Mouse (Mus musculus): ENCODE data around the gene Atf6. TPM values are rescaled to one million over a fixed set of nuclear protein-coding genes. Genes with fewer than 3 reads are reported as not detected.

The Atf6 gene
- polyA plus RNA-seq, 1 experiment from 2014 or later: 9.8 TPM

- Histone ChIP-seq H3K27ac (ENCODE audit: low read length) (no peak overlapping the region), H3K9ac (ENCODE audit: low read length) (no peak overlapping the region), H3K27me3 (ENCODE audit: control insufficient read depth, insufficient read depth, low read length) (no peaks in the 10 kb centered on the region), H3K4me3 (replicated peaks; ENCODE audit: low read length) (no peak overlapping the region), H3K36me3 (ENCODE audit: control insufficient read depth, insufficient read depth, low read length) (no peaks in the 10 kb centered on the region), H3K4me1 (ENCODE audit: control insufficient read depth, insufficient read depth, low read length) (no peaks in the 10 kb centered on the region), H3K4me2 (ENCODE audit: low read depth, low read length) (no peak overlapping the region), H3K9me3 (replicated peaks; ENCODE audit: control insufficient read depth, low read length) (no peaks in the 10 kb centered on the region)
- 83% methylated on average over 9 of the region's 9 CpGs for WGBS
- ATAC-seq (ENCODE audit: insufficient read depth, low FRiP score): no peak
These were observed 32.8 kb downstream of the Atf6 start for GRCm38 (mm10) chr1:170834756-170835155.

GRCm38 (mm10) chr1:170829781-170830180 lies 37.8 kb downstream of the Atf6 start:
- no peak overlapping the region for H3K9ac ChIP-seq (ENCODE audit: low read length)
- H3K4me1 ChIP-seq (ENCODE audit: control insufficient read depth, insufficient read depth, low read length): no peaks in the 10 kb centered on the region
- no peak for ATAC-seq (ENCODE audit: insufficient read depth, low FRiP score)
- H3K4me2 ChIP-seq (ENCODE audit: low read depth, low read length): no peak overlapping the region
- H3K27me3 ChIP-seq (ENCODE audit: control insufficient read depth, insufficient read depth, low read length): no peaks in the 10 kb centered on the region
- no peak overlapping the region for H3K27ac ChIP-seq (ENCODE audit: low read length)
- no peaks in the 10 kb centered on the region for H3K36me3 ChIP-seq (ENCODE audit: control insufficient read depth, insufficient read depth, low read length)
- WGBS: 82% methylated on average over 1 of the region's 1 CpGs
- H3K9me3 ChIP-seq (replicated peaks; ENCODE audit: control insufficient read depth, low read length): no peaks in the 10 kb centered on the region
- no peak overlapping the region for H3K4me3 ChIP-seq (replicated peaks; ENCODE audit: low read length)

DNA sequence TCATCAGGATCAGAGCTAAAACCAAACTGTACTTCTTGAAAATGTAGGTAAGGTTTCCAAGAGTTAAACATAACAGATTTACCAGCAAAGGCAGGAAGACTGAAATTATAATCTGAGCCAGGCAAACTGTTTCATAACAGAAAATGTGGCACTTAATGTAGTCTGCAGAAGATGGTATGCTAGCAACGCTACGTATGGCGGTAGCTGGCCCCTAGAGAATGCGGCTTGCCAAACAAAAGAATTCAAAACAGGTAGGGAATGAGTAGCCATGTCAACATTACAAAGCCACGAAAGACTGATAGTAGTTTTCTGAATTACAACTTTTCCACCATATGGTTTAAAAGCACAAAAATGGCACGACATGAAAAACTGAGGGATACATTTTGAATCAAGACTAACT lies 38.2 kb downstream of the Atf6 start:
- Histone ChIP-seq H3K4me1 (ENCODE audit: control insufficient read depth, insufficient read depth, low read length) (no peaks in the 10 kb centered on the region), H3K27me3 (ENCODE audit: control insufficient read depth, insufficient read depth, low read length) (no peaks in the 10 kb centered on the region), H3K27ac (ENCODE audit: low read length) (no peak overlapping the region), H3K4me2 (ENCODE audit: low read depth, low read length) (no peak overlapping the region), H3K36me3 (ENCODE audit: control insufficient read depth, insufficient read depth, low read length) (no peaks in the 10 kb centered on the region), H3K9me3 (replicated peaks; ENCODE audit: control insufficient read depth, low read length) (no peaks in the 10 kb centered on the region), H3K9ac (ENCODE audit: low read length) (no peak overlapping the region), H3K4me3 (replicated peaks; ENCODE audit: low read length) (no peak overlapping the region)
- 80% methylated on average over 6 of the region's 6 CpGs for WGBS
- ATAC-seq (ENCODE audit: insufficient read depth, low FRiP score): no peak

DNA sequence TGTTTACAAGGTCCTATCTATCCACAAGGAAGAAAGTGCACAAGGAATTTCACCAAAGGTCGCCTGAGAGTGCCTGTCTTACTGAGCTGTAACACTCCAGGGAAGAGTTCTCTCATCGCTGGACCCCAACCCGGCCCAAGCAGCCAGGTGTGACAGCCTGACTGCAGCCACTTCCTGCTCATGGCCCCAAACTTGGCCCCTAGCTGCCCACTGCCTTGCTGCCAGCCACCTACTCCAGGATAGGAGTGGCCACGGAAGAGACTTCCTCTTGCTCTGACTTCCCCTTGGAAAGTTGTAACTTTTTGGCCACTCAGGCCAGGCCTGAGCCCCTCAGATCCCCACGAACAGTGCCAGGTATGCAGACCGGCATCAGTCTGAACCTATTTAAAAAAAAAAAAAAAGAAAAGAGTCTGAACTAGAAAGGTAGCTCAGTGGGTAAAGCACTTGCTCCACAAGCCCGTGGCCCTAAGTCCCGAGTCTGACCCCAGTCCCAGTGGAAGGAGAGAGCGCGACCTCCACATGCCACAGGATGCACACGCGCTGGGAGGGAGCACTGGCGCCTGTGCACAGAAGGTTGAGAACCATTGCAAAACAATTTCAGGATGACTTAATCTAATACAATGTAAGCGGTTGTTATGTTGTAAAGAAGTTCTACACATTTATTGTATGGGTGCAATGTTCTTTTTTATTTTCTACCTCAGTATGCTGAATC lies 47.3 kb downstream of the Atf6 start:
- Histone ChIP-seq H3K27ac (ENCODE audit: low read length) (no peak overlapping the region), H3K4me2 (ENCODE audit: low read depth, low read length) (no peak overlapping the region), H3K36me3 (ENCODE audit: control insufficient read depth, insufficient read depth, low read length) (no peaks in the 10 kb centered on the region), H3K4me1 (ENCODE audit: control insufficient read depth, insufficient read depth, low read length) (no peaks in the 10 kb centered on the region), H3K4me3 (replicated peaks; ENCODE audit: low read length) (no peak overlapping the region), H3K27me3 (ENCODE audit: control insufficient read depth, insufficient read depth, low read length) (no peaks in the 10 kb centered on the region), H3K9me3 (replicated peaks; ENCODE audit: control insufficient read depth, low read length) (no peaks in the 10 kb centered on the region), H3K9ac (ENCODE audit: low read length) (no peak overlapping the region)
- no peak for ATAC-seq (ENCODE audit: insufficient read depth, low FRiP score)
- WGBS: 83% methylated on average over 14 of the region's 14 CpGs

DNA sequence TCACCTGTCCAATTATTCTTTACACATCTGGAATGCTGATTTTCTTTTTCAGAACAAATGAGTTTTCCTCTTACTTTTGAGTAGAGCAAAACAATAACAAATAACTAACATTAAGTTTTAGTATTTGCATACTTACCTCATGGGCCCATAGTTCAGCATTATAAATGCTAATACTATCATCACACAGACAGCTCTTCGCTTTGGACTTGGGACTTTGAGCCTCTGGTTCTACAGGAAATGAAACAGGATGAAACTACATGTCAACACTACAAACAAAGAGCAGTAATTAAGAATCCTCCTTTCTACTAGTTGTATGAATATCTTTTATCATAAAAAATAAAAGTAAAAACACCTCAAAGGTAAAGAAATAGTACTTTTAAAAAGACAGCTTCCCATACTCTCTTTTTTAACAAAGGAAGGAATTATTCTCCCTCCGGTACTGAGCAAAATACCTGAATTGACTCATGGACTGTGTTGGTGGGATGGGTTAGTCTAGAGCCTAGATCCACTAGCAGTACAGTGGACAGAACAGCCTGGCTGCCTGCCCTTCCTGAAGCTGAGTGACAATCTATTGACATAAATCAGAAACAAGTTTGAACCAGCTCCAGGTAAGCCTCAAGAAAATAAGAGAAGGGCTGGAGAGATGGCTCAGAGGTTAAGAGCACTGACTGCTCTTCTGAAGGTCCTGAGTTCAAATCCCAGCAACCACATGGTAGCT lies 52.1 kb downstream of the Atf6 start:
- Histone ChIP-seq H3K4me1 (ENCODE audit: control insufficient read depth, insufficient read depth, low read length) (no peaks in the 10 kb centered on the region), H3K4me3 (replicated peaks; ENCODE audit: low read length) (no peak overlapping the region), H3K9me3 (replicated peaks; ENCODE audit: control insufficient read depth, low read length) (no peaks in the 10 kb centered on the region), H3K9ac (ENCODE audit: low read length) (no peak overlapping the region), H3K4me2 (ENCODE audit: low read depth, low read length) (no peak overlapping the region), H3K27me3 (ENCODE audit: control insufficient read depth, insufficient read depth, low read length) (no peaks in the 10 kb centered on the region), H3K27ac (ENCODE audit: low read length) (no peak overlapping the region), H3K36me3 (ENCODE audit: control insufficient read depth, insufficient read depth, low read length) (no peaks in the 10 kb centered on the region)
- 90% methylated on average over 2 of the region's 2 CpGs for WGBS
- no peak for ATAC-seq (ENCODE audit: insufficient read depth, low FRiP score)

- no peaks in the 10 kb centered on the region for H3K9me3 ChIP-seq (replicated peaks; ENCODE audit: control insufficient read depth, low read length)
- 78% methylated on average over 5 of the region's 5 CpGs for WGBS
These were observed 54.7 kb downstream of the Atf6 start for GRCm38 (mm10) chr1:170812822-170813221.

GRCm38 (mm10) chr1:170807600-170808270 lies 59.8 kb downstream of the Atf6 start:
- ATAC-seq (ENCODE audit: insufficient read depth, low FRiP score): no peak

More at GRCm38 (mm10) chr1:170812822-170813221, 54.7 kb downstream of the Atf6 start:
- Histone ChIP-seq H3K36me3 (ENCODE audit: control insufficient read depth, insufficient read depth, low read length) (no peaks in the 10 kb centered on the region), H3K4me3 (replicated peaks; ENCODE audit: low read length) (no peak overlapping the region), H3K27me3 (ENCODE audit: control insufficient read depth, insufficient read depth, low read length) (no peaks in the 10 kb centered on the region), H3K4me2 (ENCODE audit: low read depth, low read length) (no peak overlapping the region), H3K4me1 (ENCODE audit: control insufficient read depth, insufficient read depth, low read length) (no peaks in the 10 kb centered on the region), H3K27ac (ENCODE audit: low read length) (no peak overlapping the region), H3K9ac (ENCODE audit: low read length) (no peak overlapping the region)
- no peak for ATAC-seq (ENCODE audit: insufficient read depth, low FRiP score)

GRCm38 (mm10) chr1:170804721-170805120 lies 62.9 kb downstream of the Atf6 start:
- ATAC-seq (ENCODE audit: insufficient read depth, low FRiP score): no peak
- 89% methylated on average over 11 of the region's 11 CpGs for WGBS
- H3K9me3 ChIP-seq (replicated peaks; ENCODE audit: control insufficient read depth, low read length): no peaks in the 10 kb centered on the region
- H3K4me2 ChIP-seq (ENCODE audit: low read depth, low read length): no peak overlapping the region
- no peaks in the 10 kb centered on the region for H3K36me3 ChIP-seq (ENCODE audit: control insufficient read depth, insufficient read depth, low read length)
- H3K27me3 ChIP-seq (ENCODE audit: control insufficient read depth, insufficient read depth, low read length): no peaks in the 10 kb centered on the region
- H3K4me1 ChIP-seq (ENCODE audit: control insufficient read depth, insufficient read depth, low read length): no peaks in the 10 kb centered on the region
- H3K9ac ChIP-seq (ENCODE audit: low read length): no peak overlapping the region
- H3K27ac ChIP-seq (ENCODE audit: low read length): no peak overlapping the region
- no peak overlapping the region for H3K4me3 ChIP-seq (replicated peaks; ENCODE audit: low read length)

More at GRCm38 (mm10) chr1:170807600-170808270, 59.8 kb downstream of the Atf6 start:
- H3K4me3 ChIP-seq (replicated peaks; ENCODE audit: low read length): no peak overlapping the region
- H3K9ac ChIP-seq (ENCODE audit: low read length): no peak overlapping the region
- H3K4me2 ChIP-seq (ENCODE audit: low read depth, low read length): no peak overlapping the region
- H3K4me1 ChIP-seq (ENCODE audit: control insufficient read depth, insufficient read depth, low read length): no peaks in the 10 kb centered on the region
- no peaks in the 10 kb centered on the region for H3K9me3 ChIP-seq (replicated peaks; ENCODE audit: control insufficient read depth, low read length)
- no peak overlapping the region for H3K27ac ChIP-seq (ENCODE audit: low read length)
- H3K27me3 ChIP-seq (ENCODE audit: control insufficient read depth, insufficient read depth, low read length): no peaks in the 10 kb centered on the region
- no peaks in the 10 kb centered on the region for H3K36me3 ChIP-seq (ENCODE audit: control insufficient read depth, insufficient read depth, low read length)
- 55% methylated on average over 2 of the region's 2 CpGs for WGBS

DNA sequence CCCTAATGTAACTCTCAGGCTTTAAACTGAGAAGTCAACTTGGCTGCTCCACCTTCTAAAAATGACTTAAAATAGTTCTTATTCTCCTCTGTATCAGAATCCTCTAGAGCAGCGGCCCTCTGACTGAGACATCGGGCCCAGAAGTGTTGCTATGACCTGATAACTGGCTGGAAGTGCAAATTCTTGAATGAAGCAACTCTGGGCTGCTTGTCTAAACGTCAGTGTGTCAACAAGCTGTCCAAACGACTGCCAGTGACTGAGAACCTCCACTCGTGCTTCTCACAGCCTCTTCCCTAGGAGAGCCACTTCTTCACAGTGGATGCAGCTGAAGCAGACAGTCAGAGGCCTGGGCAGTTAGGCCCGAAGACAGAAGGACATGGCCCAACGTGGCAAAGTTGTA lies 64.9 kb downstream of the Atf6 start:
- WGBS: 55% methylated on average over 7 of the region's 7 CpGs
- no peak overlapping the region for H3K9ac ChIP-seq (ENCODE audit: low read length)
- H3K36me3 ChIP-seq (ENCODE audit: control insufficient read depth, insufficient read depth, low read length): no peaks in the 10 kb centered on the region
- no peaks in the 10 kb centered on the region for H3K4me1 ChIP-seq (ENCODE audit: control insufficient read depth, insufficient read depth, low read length)
- no peak for ATAC-seq (ENCODE audit: insufficient read depth, low FRiP score)
- H3K9me3 ChIP-seq (replicated peaks; ENCODE audit: control insufficient read depth, low read length): no peaks in the 10 kb centered on the region
- H3K27ac ChIP-seq (ENCODE audit: low read length): no peak overlapping the region
- no peak overlapping the region for H3K4me2 ChIP-seq (ENCODE audit: low read depth, low read length)
- no peak overlapping the region for H3K4me3 ChIP-seq (replicated peaks; ENCODE audit: low read length)
- no peaks in the 10 kb centered on the region for H3K27me3 ChIP-seq (ENCODE audit: control insufficient read depth, insufficient read depth, low read length)
